Mouse (Mus musculus): ENCODE data around the gene Rora.

GRCm38 (mm10) chr9:69265151-69265550 is 611.6 kb downstream of the Rora start:
- no peak for TF ChIP-seq POLR2A (IDR thresholded peaks at IDR 0.05; ENCODE audit: borderline replicate concordance, extremely low read depth, insufficient read depth, insufficient read length, poor library complexity, severe bottlenecking)
- TF ChIP-seq CTCF (IDR thresholded peaks at IDR 0.05; ENCODE audit: borderline replicate concordance, extremely low read depth, insufficient read depth, insufficient read length) = no peak

All from brain, embryonic 14.5 days (tissue).